Mouse (Mus musculus): ENCODE measurements around the gene Macf1.

DNA sequence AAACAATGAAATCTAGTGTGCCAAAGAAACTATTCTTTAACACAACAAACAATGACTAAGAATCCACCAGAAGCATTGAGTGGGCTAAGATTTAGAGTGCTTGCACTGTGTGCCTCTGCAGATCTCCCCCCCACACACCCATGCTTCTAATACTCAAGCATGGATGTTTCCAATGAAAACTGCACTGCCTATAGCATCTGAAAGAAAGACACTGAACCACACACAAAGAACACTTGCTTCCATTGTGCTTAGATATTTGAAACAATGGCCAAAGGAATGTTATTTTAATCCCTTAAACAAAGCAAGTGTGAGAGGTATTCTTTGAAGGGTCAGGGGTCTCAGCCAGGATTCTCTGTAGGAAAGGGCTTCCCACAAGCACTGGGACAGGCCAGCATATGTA lies 140.5 kb downstream of the Macf1 start:
- TF ChIP-seq GATA1 (IDR thresholded peaks at IDR 0.05; ENCODE audit: borderline replicate concordance, low read length): no peak
- no peak for TF ChIP-seq FLI1 (IDR thresholded peaks at IDR 0.05; ENCODE audit: low read length)

Measured in megakaryocyte, embryonic 14.5 days (primary cell).